Mouse (Mus musculus) heart, adult 2 months (tissue): ENCODE measurements around the gene Otogl.

Experiments
- CTCF ChIP-seq: fragments of 200-600 bp; IDR thresholded peaks from 2 replicates; pipeline ENCODE4 v1.8.1; 2022; ENCODE audit warnings: antibody characterized with exemption, mild to moderate bottlenecking, moderate library complexity
- POLR2A ChIP-seq: fragments of 200-500 bp; IDR thresholded peaks from 2 replicates; pipeline ENCODE4 v1.6.1; 2011; ENCODE audit warnings: mild to moderate bottlenecking, low read depth, low read length, control low read depth; ENCODE audit not compliant: insufficient read depth

GRCm38 (mm10) chr10:107930471-107931021, 18.6 kb upstream of the Otogl start:
- TF ChIP-seq CTCF: no peak
- no peak for TF ChIP-seq POLR2A
